Mouse (Mus musculus): Measurements from ENCODE around the gene BC030867. TPM values are rescaled to one million over a fixed set of nuclear protein-coding genes. Genes with fewer than 3 reads are reported as not detected.

BC030867 gene
- polyA plus RNA-seq, 1 experiment from 2014 or later: 13.5 TPM

DNA sequence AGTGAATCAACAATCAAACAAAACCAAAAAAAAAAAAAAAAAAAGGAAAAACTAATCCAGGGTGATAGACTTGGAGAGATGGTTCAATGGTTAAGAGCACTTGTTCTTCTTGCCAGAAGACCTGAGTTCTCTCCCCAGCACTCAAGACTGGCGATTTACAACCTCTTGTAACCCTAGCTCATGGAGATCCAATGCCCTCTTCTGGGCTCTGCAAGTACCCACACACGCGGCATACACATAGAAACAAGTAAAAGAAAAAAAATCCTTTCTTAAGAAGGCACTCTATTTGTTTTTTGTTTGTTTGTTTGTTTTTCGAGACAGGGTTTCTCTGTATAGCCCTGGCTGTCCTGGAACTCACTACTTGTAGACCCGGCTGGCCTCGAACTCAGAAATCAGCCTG lies 35.2 kb downstream of the BC030867 start:
- Histone ChIP-seq H3K9ac (peak overlapping the region; percentile 24; the same call in 1 of the 2 replicates), H3K27ac (replicated peaks) (peak overlapping the region; percentile 70)
- WGBS: 83% methylated on average over 6 of the region's 6 CpGs

GRCm38 (mm10) chr11:102284501-102285094 lies 35.9 kb downstream of the BC030867 start, which contains the start of gene Tmub2:
Tmub2 (plus strand) TSS chr11:102284931.
- Histone ChIP-seq H3K4me1 (peaks cover 13% of the 10 kb centered on the region), H3K4me3 (peak within 1 kb of the TSS; percentile 83), H3K9ac (peak within 1 kb of the TSS; percentile 94), H3K27me3 (replicated peaks) (no peaks in the 10 kb centered on the region), H3K9me3 (no peaks in the 10 kb centered on the region), H3K4me2 (peak within 1 kb of the TSS; percentile 77), H3K36me3 (peaks cover 27% of the 10 kb centered on the region), H3K27ac (replicated peaks) (peak within 1 kb of the TSS; percentile 80)
- WGBS: under 1% methylated on average over 32 of the region's 32 CpGs
- peak; percentile 85 for ATAC-seq (ENCODE audit: extremely low read depth, insufficient number of reproducible peaks, low FRiP score, low TSS enrichment)

More for the DNA sequence above, 35.2 kb downstream of the BC030867 start:
- Histone ChIP-seq H3K4me2 (peak overlapping the region; percentile 77), H3K4me3 (peak overlapping the region; percentile 83), H3K36me3 (peaks cover 21% of the 10 kb centered on the region), H3K4me1 (peaks cover 13% of the 10 kb centered on the region), H3K9me3 (no peaks in the 10 kb centered on the region), H3K27me3 (replicated peaks) (no peaks in the 10 kb centered on the region)
- ATAC-seq (ENCODE audit: extremely low read depth, insufficient number of reproducible peaks, low FRiP score, low TSS enrichment): no peak

GRCm38 (mm10) chr11:102285095-102285834 lies 36.6 kb downstream of the BC030867 start:
- H3K27me3 ChIP-seq (replicated peaks): no peaks in the 10 kb centered on the region
- ATAC-seq (ENCODE audit: extremely low read depth, insufficient number of reproducible peaks, low FRiP score, low TSS enrichment): peak; percentile 57; the same call in 1 of the 2 replicates
- H3K4me3 ChIP-seq: peak overlapping the region; percentile 83
- no peaks in the 10 kb centered on the region for H3K9me3 ChIP-seq
- peaks cover 13% of the 10 kb centered on the region for H3K4me1 ChIP-seq
- H3K36me3 ChIP-seq: peaks cover 33% of the 10 kb centered on the region
- peak overlapping the region; percentile 77 for H3K4me2 ChIP-seq
- H3K27ac ChIP-seq (replicated peaks): peak overlapping the region; percentile 80
- peak overlapping the region; percentile 94 for H3K9ac ChIP-seq
- WGBS: 4% methylated on average over 31 of the region's 31 CpGs

DNA sequence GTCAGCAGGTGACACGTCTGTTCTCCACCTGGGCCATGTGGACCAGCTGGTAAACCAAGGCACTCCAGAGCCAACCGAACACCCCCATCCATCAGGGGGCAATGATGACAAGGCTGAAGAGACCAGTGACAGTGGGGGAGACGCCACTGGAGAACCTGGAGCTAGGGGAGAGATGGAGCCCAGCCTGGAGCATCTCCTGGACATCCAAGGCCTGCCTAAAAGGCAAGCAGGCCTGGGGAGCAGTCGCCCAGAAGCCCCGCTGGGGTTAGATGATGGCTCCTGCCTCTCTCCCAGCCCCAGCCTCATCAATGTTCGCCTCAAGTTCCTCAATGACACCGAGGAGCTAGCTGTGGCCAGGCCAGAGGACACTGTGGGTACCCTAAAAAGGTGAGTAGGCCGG lies 38.8 kb downstream of the BC030867 start:
- ATAC-seq (ENCODE audit: extremely low read depth, insufficient number of reproducible peaks, low FRiP score, low TSS enrichment): no peak
- peaks cover 55% of the 10 kb centered on the region for H3K36me3 ChIP-seq
- H3K9ac ChIP-seq: no peak overlapping the region

DNA sequence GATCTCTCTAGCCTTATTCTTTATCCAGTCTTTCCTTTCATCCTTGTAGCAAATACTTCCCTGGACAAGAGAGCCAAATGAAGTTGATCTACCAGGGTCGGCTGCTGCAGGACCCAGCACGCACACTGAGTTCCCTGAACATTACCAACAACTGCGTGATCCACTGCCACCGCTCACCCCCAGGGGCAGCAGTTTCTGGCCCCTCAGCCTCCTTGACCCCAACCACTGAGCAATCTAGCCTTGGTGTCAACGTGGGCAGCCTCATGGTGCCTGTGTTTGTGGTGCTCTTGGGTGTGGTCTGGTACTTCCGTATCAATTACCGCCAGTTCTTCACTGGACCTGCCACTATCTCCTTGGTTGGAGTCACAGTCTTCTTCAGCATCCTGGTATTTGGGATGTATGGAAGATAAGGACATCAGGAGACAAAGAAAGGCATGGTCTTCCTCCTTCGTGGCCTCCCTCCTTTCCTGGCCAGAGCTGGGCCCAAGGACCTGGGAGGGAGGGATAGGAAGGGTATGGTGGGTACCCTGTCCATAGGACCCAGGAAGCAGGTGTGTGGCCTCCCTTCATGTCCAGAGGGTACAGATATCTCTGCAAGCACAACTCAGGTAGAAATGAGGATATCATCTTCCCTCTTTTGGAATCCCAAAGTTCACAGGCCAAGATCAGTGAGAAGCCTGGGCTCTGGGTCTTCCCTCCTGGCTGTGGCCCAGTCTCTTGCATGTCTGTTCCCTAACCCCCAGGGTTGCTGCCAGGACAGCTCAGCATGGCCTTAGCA lies 39.5 kb downstream of the BC030867 start:
- Histone ChIP-seq H3K9ac (no peak overlapping the region), H3K4me2 (no peak overlapping the region), H3K4me1 (peaks cover 13% of the 10 kb centered on the region), H3K27me3 (replicated peaks) (no peaks in the 10 kb centered on the region), H3K36me3 (peaks cover 62% of the 10 kb centered on the region), H3K9me3 (no peaks in the 10 kb centered on the region), H3K4me3 (no peak overlapping the region), H3K27ac (replicated peaks) (no peak overlapping the region)
- WGBS: 81% methylated on average over 8 of the region's 8 CpGs
- ATAC-seq (ENCODE audit: extremely low read depth, insufficient number of reproducible peaks, low FRiP score, low TSS enrichment): no peak

More for the DNA sequence above, 38.8 kb downstream of the BC030867 start:
- Histone ChIP-seq H3K4me2 (no peak overlapping the region), H3K4me1 (peaks cover 13% of the 10 kb centered on the region), H3K9me3 (no peaks in the 10 kb centered on the region), H3K27me3 (replicated peaks) (no peaks in the 10 kb centered on the region), H3K4me3 (no peak overlapping the region), H3K27ac (replicated peaks) (no peak overlapping the region)
- WGBS: 85% methylated on average over 8 of the region's 8 CpGs

- ATAC-seq (ENCODE audit: extremely low read depth, insufficient number of reproducible peaks, low FRiP score, low TSS enrichment): no peak
- Histone ChIP-seq H3K4me1 (peaks cover 15% of the 10 kb centered on the region), H3K9me3 (no peaks in the 10 kb centered on the region), H3K4me2 (no peak overlapping the region), H3K27me3 (replicated peaks) (no peaks in the 10 kb centered on the region), H3K36me3 (peaks cover 69% of the 10 kb centered on the region), H3K27ac (replicated peaks) (no peak overlapping the region), H3K4me3 (no peak overlapping the region), H3K9ac (no peak overlapping the region)
- WGBS: 69% methylated on average over 2 of the region's 2 CpGs
Measured at GRCm38 (mm10) chr11:102288913-102289312, 40.2 kb downstream of the BC030867 start.

DNA sequence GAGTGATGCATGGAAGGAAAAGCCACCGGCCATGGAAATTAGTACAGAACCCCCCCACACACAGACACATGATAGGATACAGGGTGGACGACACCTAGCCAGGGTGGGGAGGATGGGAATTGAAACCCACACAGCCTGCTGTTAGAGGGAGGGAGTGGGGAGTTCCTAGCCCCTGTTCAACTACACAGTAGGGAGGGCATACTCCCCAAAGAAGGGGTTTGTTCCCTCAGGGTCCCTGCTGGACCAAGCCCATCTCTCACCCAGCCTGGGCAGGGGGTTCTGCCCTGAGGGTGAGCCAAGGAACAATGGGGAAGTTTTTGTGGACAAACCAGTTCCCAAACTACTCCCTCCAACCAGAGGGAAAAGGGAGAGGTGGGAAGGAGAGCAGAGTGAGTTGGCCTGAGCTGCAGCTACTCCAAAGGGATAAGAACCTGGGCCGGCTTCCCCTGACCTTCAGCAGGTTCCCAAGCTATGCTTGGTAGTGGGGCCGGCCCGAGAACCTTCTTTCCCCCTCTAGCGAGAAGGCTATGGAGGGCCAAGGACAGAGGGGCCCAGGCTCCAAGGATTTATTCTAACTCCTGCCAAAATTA lies 40.9 kb downstream of the BC030867 start:
- Histone ChIP-seq H3K9me3 (no peaks in the 10 kb centered on the region), H3K36me3 (peaks cover 76% of the 10 kb centered on the region), H3K27me3 (replicated peaks) (no peaks in the 10 kb centered on the region), H3K27ac (replicated peaks) (no peak overlapping the region), H3K9ac (0 out of 2 replicates have a peak overlapping the region, but pooled peaks have one; percentile 19), H3K4me1 (peaks cover 22% of the 10 kb centered on the region), H3K4me3 (no peak overlapping the region), H3K4me2 (no peak overlapping the region)
- no peak for ATAC-seq (ENCODE audit: extremely low read depth, insufficient number of reproducible peaks, low FRiP score, low TSS enrichment)
- WGBS: 64% methylated on average over 6 of the region's 6 CpGs

GRCm38 (mm10) chr11:102290141-102290540 lies 41.5 kb downstream of the BC030867 start:
- H3K4me1 ChIP-seq: peaks cover 27% of the 10 kb centered on the region
- no peak overlapping the region for H3K4me3 ChIP-seq
- H3K9me3 ChIP-seq: no peaks in the 10 kb centered on the region
- H3K27ac ChIP-seq (replicated peaks): no peak overlapping the region
- ATAC-seq (ENCODE audit: extremely low read depth, insufficient number of reproducible peaks, low FRiP score, low TSS enrichment): no peak
- H3K4me2 ChIP-seq: no peak overlapping the region
- H3K9ac ChIP-seq: no peak overlapping the region
- H3K27me3 ChIP-seq (replicated peaks): no peaks in the 10 kb centered on the region
- peaks cover 78% of the 10 kb centered on the region for H3K36me3 ChIP-seq
- 85% methylated on average over 4 of the region's 4 CpGs for whole genome bisulfite sequencing

DNA sequence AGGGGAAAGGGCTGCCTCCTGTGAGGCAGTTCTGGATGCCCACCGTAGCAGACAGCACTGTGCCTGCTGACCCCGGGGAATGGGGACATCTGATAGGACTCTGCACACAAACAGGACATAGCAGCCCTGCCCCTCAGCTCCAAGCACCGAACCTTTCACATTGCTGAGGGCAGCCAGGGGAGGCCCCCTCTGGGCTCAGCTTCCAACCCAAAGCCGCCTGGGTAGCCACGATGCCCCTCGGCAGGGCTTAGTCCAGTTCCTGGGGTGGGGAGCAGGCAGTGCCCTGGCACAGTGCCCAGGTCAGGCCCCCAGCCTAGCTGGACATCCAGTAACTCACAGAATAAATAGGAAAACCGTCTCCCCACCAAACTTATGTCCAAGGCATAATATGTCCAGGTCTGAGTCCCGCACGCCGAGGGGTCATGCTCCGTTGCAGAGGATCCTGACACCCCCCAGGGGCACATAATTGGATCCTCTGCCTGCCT lies 42.4 kb downstream of the BC030867 start:
- Histone ChIP-seq H3K9me3 (no peaks in the 10 kb centered on the region), H3K27ac (replicated peaks) (no peak overlapping the region), H3K36me3 (peaks cover 78% of the 10 kb centered on the region), H3K4me2 (no peak overlapping the region), H3K27me3 (replicated peaks) (no peaks in the 10 kb centered on the region), H3K4me3 (no peak overlapping the region), H3K4me1 (peaks cover 25% of the 10 kb centered on the region), H3K9ac (no peak overlapping the region)
- no peak for ATAC-seq (ENCODE audit: extremely low read depth, insufficient number of reproducible peaks, low FRiP score, low TSS enrichment)
- WGBS: 79% methylated on average over 11 of the region's 11 CpGs

- no peak overlapping the region; the same call in 1 of the 2 replicates for H3K4me2 ChIP-seq
- H3K4me3 ChIP-seq: no peak overlapping the region
- no peaks in the 10 kb centered on the region for H3K9me3 ChIP-seq
- H3K4me1 ChIP-seq: peaks cover 28% of the 10 kb centered on the region
- H3K27me3 ChIP-seq (replicated peaks): no peaks in the 10 kb centered on the region
- no peak overlapping the region for H3K27ac ChIP-seq (replicated peaks)
- peaks cover 57% of the 10 kb centered on the region for H3K36me3 ChIP-seq
- 95% methylated on average over 13 of the region's 13 CpGs for WGBS
- ATAC-seq (ENCODE audit: extremely low read depth, insufficient number of reproducible peaks, low FRiP score, low TSS enrichment): no peak
- H3K9ac ChIP-seq: peak overlapping the region; percentile 98
Measured at GRCm38 (mm10) chr11:102293971-102294370, 45.3 kb downstream of the BC030867 start.

- peak overlapping the region; percentile 91 for H3K4me3 ChIP-seq
- peak overlapping the region; percentile 99 for H3K27ac ChIP-seq (replicated peaks)
Measured at GRCm38 (mm10) chr11:102294416-102294815, 45.7 kb downstream of the BC030867 start.

More at GRCm38 (mm10) chr11:102294416-102294815, 45.7 kb downstream of the BC030867 start:
- Histone ChIP-seq H3K27me3 (replicated peaks) (no peaks in the 10 kb centered on the region), H3K9ac (peak overlapping the region; percentile 98), H3K4me2 (peak overlapping the region; percentile 96), H3K9me3 (no peaks in the 10 kb centered on the region), H3K4me1 (peaks cover 28% of the 10 kb centered on the region), H3K36me3 (peaks cover 53% of the 10 kb centered on the region)
- 75% methylated on average over 5 of the region's 5 CpGs for WGBS
- no peak for ATAC-seq (ENCODE audit: extremely low read depth, insufficient number of reproducible peaks, low FRiP score, low TSS enrichment)
